Mouse (Mus musculus) heart, embryonic 10.5 days (tissue): ENCODE measurements around the gene Pus7. TPM values are rescaled to one million over a fixed set of nuclear protein-coding genes. Genes with fewer than 3 reads are reported as not detected.

Experiments
- DNase-seq: peaks from one replicate; pipeline ENCODE4 v3.0.0-alpha.2; 2017; ENCODE audit warnings: low spot score
- H3K27ac ChIP-seq: fragments of 300-500 bp; sonication (generic); 2 replicates; pipeline ENCODE4 v1.5.1; 2016; ENCODE audit warnings: mild to moderate bottlenecking
- H3K27me3 ChIP-seq: fragments of 300-500 bp; sonication (generic); 2 replicates; pipeline ENCODE4 v1.6.1; 2016; ENCODE audit warnings: mild to moderate bottlenecking; ENCODE audit not compliant: poor library complexity, insufficient read depth, severe bottlenecking
- H3K36me3 ChIP-seq: fragments of 300-500 bp; sonication (generic); 2 replicates; pipeline ENCODE4 v1.6.1; 2016; ENCODE audit warnings: mild to moderate bottlenecking, moderate library complexity
- H3K4me1 ChIP-seq: fragments of 300-500 bp; sonication (generic); 2 replicates; pipeline ENCODE4 v1.6.1; 2016; ENCODE audit warnings: mild to moderate bottlenecking
- H3K4me3 ChIP-seq: fragments of 300-500 bp; sonication (generic); 2 replicates; pipeline ENCODE4 v1.5.1; 2016; ENCODE audit warnings: mild to moderate bottlenecking, moderate library complexity
- H3K9me3 ChIP-seq: fragments of 300-500 bp; sonication (generic); 2 replicates; pipeline ENCODE4 v1.6.1; 2016; ENCODE audit warnings: mild to moderate bottlenecking, moderate library complexity
- whole genome bisulfite sequencing: fragments of 180-500 bp; shearing (Covaris S2); methylation state at CpG from one replicate; pipeline ENCODE4 v1.1.7; 2016; 5-methylcytosine and 5-hydroxymethylcytosine counted together
- polyA plus RNA-seq: library from polyadenylated mRNA; unstranded; fragments of >200 nt; fragmentation: Nextera tagmentation; extraction: Ambion mirVana; gene quantifications from 2 replicates; pipeline ENCODE4 v1.2.1, GENCODE M21; 2016

Pus7 gene
- polyA plus RNA-seq, 1 experiment from 2014 or later = 38.3 TPM

- peaks cover 16% of the 10 kb centered on the region for H3K4me1 ChIP-seq
- H3K36me3 ChIP-seq = peaks cover 10% of the 10 kb centered on the region
- H3K4me3 ChIP-seq = peak overlapping the region; percentile 93
- no peaks in the 10 kb centered on the region for H3K27me3 ChIP-seq
- DNase-seq = no peak
- WGBS = 45% methylated on average over 8 of the region's 8 CpGs
- 0 out of 2 replicates have a peak overlapping the region, but pooled peaks have one; percentile 92 for H3K27ac ChIP-seq
- no peaks in the 10 kb centered on the region for H3K9me3 ChIP-seq
Observed at GRCm38 (mm10) chr5:23782051-23782810, 1.3 kb downstream of the Pus7 start.

- Histone ChIP-seq H3K4me1 (peaks cover 15% of the 10 kb centered on the region), H3K27ac (no peak overlapping the region), H3K36me3 (peaks cover 16% of the 10 kb centered on the region), H3K4me3 (no peak overlapping the region), H3K27me3 (no peaks in the 10 kb centered on the region), H3K9me3 (no peaks in the 10 kb centered on the region)
- 62% methylated on average over 4 of the region's 4 CpGs for WGBS
- DNase-seq = no peak
Observed at GRCm38 (mm10) chr5:23781172-23781571, 2.3 kb downstream of the Pus7 start.

- no peak overlapping the region for H3K27ac ChIP-seq
- no peaks in the 10 kb centered on the region for H3K9me3 ChIP-seq
- no peaks in the 10 kb centered on the region for H3K27me3 ChIP-seq
- peaks cover 22% of the 10 kb centered on the region for H3K36me3 ChIP-seq
- no peak for DNase-seq
- 82% methylated on average over 4 of the region's 4 CpGs for WGBS
- H3K4me1 ChIP-seq = peaks cover 15% of the 10 kb centered on the region
- no peak overlapping the region for H3K4me3 ChIP-seq
Observed at GRCm38 (mm10) chr5:23780516-23780915, 3.0 kb downstream of the Pus7 start.

- H3K36me3 ChIP-seq = peaks cover 52% of the 10 kb centered on the region
- no peaks in the 10 kb centered on the region for H3K27me3 ChIP-seq
- H3K4me1 ChIP-seq = no peaks in the 10 kb centered on the region
- H3K4me3 ChIP-seq = no peak overlapping the region
- H3K9me3 ChIP-seq = no peaks in the 10 kb centered on the region
- no peak overlapping the region for H3K27ac ChIP-seq
- WGBS = 70% methylated on average over 6 of the region's 6 CpGs
- no peak for DNase-seq
Observed at GRCm38 (mm10) chr5:23774186-23774585, 9.3 kb downstream of the Pus7 start.

- 64% methylated on average over 8 of the region's 8 CpGs for WGBS
- Histone ChIP-seq H3K27ac (no peak overlapping the region), H3K4me1 (no peaks in the 10 kb centered on the region), H3K27me3 (no peaks in the 10 kb centered on the region), H3K36me3 (peaks cover 61% of the 10 kb centered on the region), H3K4me3 (no peak overlapping the region), H3K9me3 (no peaks in the 10 kb centered on the region)
- peak; percentile 84 for DNase-seq
Observed at GRCm38 (mm10) chr5:23771105-23771504, 12.4 kb downstream of the Pus7 start.

- Histone ChIP-seq H3K27ac (no peak overlapping the region), H3K4me1 (no peaks in the 10 kb centered on the region), H3K36me3 (peaks cover 73% of the 10 kb centered on the region), H3K4me3 (no peak overlapping the region), H3K9me3 (no peaks in the 10 kb centered on the region), H3K27me3 (no peaks in the 10 kb centered on the region)
- WGBS = 91% methylated on average over 5 of the region's 5 CpGs
- no peak for DNase-seq
Observed at GRCm38 (mm10) chr5:23764557-23764956, 19.0 kb downstream of the Pus7 start.

GRCm38 (mm10) chr5:23762531-23762930 lies 21.0 kb downstream of the Pus7 start:
- H3K27ac ChIP-seq = no peak overlapping the region
- no peaks in the 10 kb centered on the region for H3K27me3 ChIP-seq
- WGBS = 92% methylated on average over 6 of the region's 6 CpGs
- H3K4me3 ChIP-seq = no peak overlapping the region
- DNase-seq = no peak
- H3K36me3 ChIP-seq = peaks cover 75% of the 10 kb centered on the region
- no peaks in the 10 kb centered on the region for H3K4me1 ChIP-seq
- H3K9me3 ChIP-seq = no peaks in the 10 kb centered on the region

GRCm38 (mm10) chr5:23758633-23759032 lies 24.9 kb downstream of the Pus7 start:
- WGBS = 55% methylated on average over 2 of the region's 2 CpGs
- Histone ChIP-seq H3K4me1 (no peaks in the 10 kb centered on the region), H3K27ac (no peak overlapping the region), H3K36me3 (peaks cover 75% of the 10 kb centered on the region), H3K27me3 (no peaks in the 10 kb centered on the region), H3K4me3 (no peak overlapping the region), H3K9me3 (no peaks in the 10 kb centered on the region)
- peak; percentile 79 for DNase-seq

- Histone ChIP-seq H3K36me3 (peaks cover 73% of the 10 kb centered on the region), H3K4me1 (no peaks in the 10 kb centered on the region), H3K27ac (no peak overlapping the region), H3K9me3 (no peaks in the 10 kb centered on the region), H3K27me3 (no peaks in the 10 kb centered on the region), H3K4me3 (no peak overlapping the region)
- peak; percentile 33 for DNase-seq
- 91% methylated on average over 4 of the region's 4 CpGs for WGBS
Observed at GRCm38 (mm10) chr5:23756368-23756767, 27.1 kb downstream of the Pus7 start.

GRCm38 (mm10) chr5:23755591-23755990 lies 27.9 kb downstream of the Pus7 start:
- H3K36me3 ChIP-seq = peaks cover 75% of the 10 kb centered on the region
- WGBS = 96% methylated on average over 9 of the region's 9 CpGs
- H3K9me3 ChIP-seq = no peaks in the 10 kb centered on the region
- H3K27ac ChIP-seq = no peak overlapping the region
- no peak overlapping the region for H3K4me3 ChIP-seq
- no peaks in the 10 kb centered on the region for H3K4me1 ChIP-seq
- DNase-seq = no peak
- no peaks in the 10 kb centered on the region for H3K27me3 ChIP-seq

GRCm38 (mm10) chr5:23749882-23750281 lies 33.6 kb downstream of the Pus7 start:
- 62% methylated on average over 2 of the region's 2 CpGs for whole genome bisulfite sequencing

GRCm38 (mm10) chr5:23743261-23743660 lies 40.2 kb downstream of the Pus7 start:
- WGBS = 96% methylated on average over 12 of the region's 12 CpGs
- Histone ChIP-seq H3K4me1 (peaks cover 10% of the 10 kb centered on the region), H3K9me3 (no peaks in the 10 kb centered on the region), H3K27me3 (no peaks in the 10 kb centered on the region), H3K36me3 (peaks cover 85% of the 10 kb centered on the region), H3K4me3 (no peak overlapping the region), H3K27ac (no peak overlapping the region)
- DNase-seq = no peak

More at GRCm38 (mm10) chr5:23749882-23750281, 33.6 kb downstream of the Pus7 start:
- Histone ChIP-seq H3K9me3 (no peaks in the 10 kb centered on the region), H3K4me1 (no peaks in the 10 kb centered on the region), H3K27me3 (no peaks in the 10 kb centered on the region), H3K4me3 (no peak overlapping the region), H3K36me3 (peaks cover 66% of the 10 kb centered on the region), H3K27ac (no peak overlapping the region)
- DNase-seq = peak; percentile 24

- Histone ChIP-seq H3K36me3 (peaks cover 25% of the 10 kb centered on the region), H3K4me1 (peaks cover 10% of the 10 kb centered on the region), H3K27me3 (no peaks in the 10 kb centered on the region), H3K9me3 (no peaks in the 10 kb centered on the region), H3K4me3 (no peak overlapping the region), H3K27ac (no peak overlapping the region)
- DNase-seq = no peak
- WGBS = 85% methylated on average over 4 of the region's 4 CpGs
Observed at GRCm38 (mm10) chr5:23737111-23737510, 46.4 kb downstream of the Pus7 start.

GRCm38 (mm10) chr5:23736366-23736765 lies 47.1 kb downstream of the Pus7 start:
- Histone ChIP-seq H3K27me3 (no peaks in the 10 kb centered on the region), H3K36me3 (peaks cover 18% of the 10 kb centered on the region), H3K27ac (no peak overlapping the region), H3K4me3 (no peak overlapping the region), H3K9me3 (no peaks in the 10 kb centered on the region), H3K4me1 (peaks cover 10% of the 10 kb centered on the region)
- WGBS = 76% methylated on average over 4 of the region's 4 CpGs
- DNase-seq = peak; percentile 55
